Mouse (Mus musculus) liver, embryonic 15.5 days (tissue): ENCODE results near the gene BC049715. TPM values are rescaled to one million over a fixed set of nuclear protein-coding genes. Genes with fewer than 3 reads are reported as not detected.

Experiments
- ATAC-seq: fragments of 200-750 bp; cut with Nextera tagmentation; 2 replicates; pipeline ENCODE4 v1.8.0; 2017; ENCODE audit warnings: moderate number of reproducible peaks, mild to moderate bottlenecking, moderate library complexity; ENCODE audit not compliant: insufficient read depth
- H3K27ac ChIP-seq: fragments of 300-500 bp; sonication (generic); replicated peaks from 2 replicates; pipeline ENCODE4 v1.5.1; 2015; ENCODE audit warnings: mild to moderate bottlenecking, inconsistent platforms
- H3K27me3 ChIP-seq: fragments of 300-500 bp; sonication (generic); 2 replicates; pipeline ENCODE4 v1.6.1; 2015; ENCODE audit warnings: mild to moderate bottlenecking, inconsistent platforms
- H3K36me3 ChIP-seq: fragments of 300-500 bp; sonication (generic); replicated peaks from 2 replicates; pipeline ENCODE4 v1.6.1; 2015; ENCODE audit warnings: moderate library complexity, mild to moderate bottlenecking, inconsistent platforms
- H3K4me1 ChIP-seq: fragments of 300-500 bp; sonication (generic); replicated peaks from 2 replicates; pipeline ENCODE4 v1.6.1; 2015; ENCODE audit warnings: inconsistent platforms
- H3K4me2 ChIP-seq: fragments of 300-500 bp; sonication (generic); 2 replicates; pipeline ENCODE4 v1.6.1; 2015; ENCODE audit warnings: moderate library complexity, mild to moderate bottlenecking, inconsistent platforms
- H3K4me3 ChIP-seq: fragments of 300-500 bp; sonication (generic); replicated peaks from 2 replicates; pipeline ENCODE4 v1.5.1; 2015; ENCODE audit warnings: mild to moderate bottlenecking, inconsistent platforms
- H3K9ac ChIP-seq: fragments of 300-500 bp; sonication (generic); 2 replicates; pipeline ENCODE4 v1.6.1; 2015; ENCODE audit warnings: moderate library complexity, mild to moderate bottlenecking, inconsistent platforms
- H3K9me3 ChIP-seq: fragments of 300-500 bp; sonication (generic); replicated peaks from 2 replicates; pipeline ENCODE4 v1.6.1; 2016; ENCODE audit warnings: inconsistent platforms
- WGBS: fragments of 180-500 bp; shearing (Covaris S2); methylation state at CpG from one replicate; pipeline ENCODE4 v1.1.7; 2015; ENCODE audit warnings: mixed read lengths; ENCODE audit not compliant: insufficient replicate concordance; 5-methylcytosine and 5-hydroxymethylcytosine counted together
- polyA plus RNA-seq: library from polyadenylated mRNA; unstranded; fragments of >200 nt; fragmentation: Nextera tagmentation; extraction: Ambion mirVana; gene quantifications from 2 replicates; pipeline ENCODE4 v1.2.1, GENCODE M21; 2015

BC049715 gene
- polyA plus RNA-seq, 1 experiment from 2014 or later, result 1.0 TPM

DNA sequence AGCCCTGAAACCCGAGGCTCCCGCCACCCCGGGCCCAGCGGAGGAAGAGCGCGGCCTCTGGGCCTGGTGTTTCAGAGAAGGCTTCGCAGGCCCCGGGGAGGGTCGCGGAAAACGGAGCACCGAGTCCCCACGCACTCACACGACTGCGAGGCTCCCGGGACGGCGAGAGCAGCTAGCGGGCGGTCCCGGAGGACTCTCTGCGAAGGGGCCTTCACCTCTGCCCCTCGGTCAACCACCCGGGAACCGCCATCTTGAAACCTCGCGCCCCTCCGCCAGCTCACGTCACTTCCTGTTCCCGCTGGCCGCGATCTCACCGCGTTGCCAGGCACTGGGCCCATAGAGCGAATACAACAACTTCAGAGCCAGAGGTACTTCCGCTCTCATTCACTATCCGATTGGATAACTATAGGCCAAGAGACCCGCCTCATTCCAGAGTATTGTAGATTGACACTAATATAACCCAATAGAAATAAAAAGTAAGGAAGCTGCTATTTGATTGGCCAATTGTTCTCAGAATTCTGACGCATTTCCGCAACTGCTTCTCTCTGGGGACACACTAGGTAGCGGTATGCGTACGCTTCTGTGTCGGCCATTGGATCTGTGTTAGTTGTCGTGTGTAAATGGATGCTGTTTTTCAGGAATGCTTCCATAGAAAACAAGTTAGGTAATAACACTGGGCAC lies 595 bp downstream of the BC049715 start, which contains the start of gene Wbp11:
Wbp11 (minus strand) TSS at position 353 of the 681 bp plus-strand sequence.
- peak within 1 kb of the TSS; percentile 74 for H3K4me2 ChIP-seq
- H3K27ac ChIP-seq, result peak within 1 kb of the TSS; percentile 85
- peaks cover 24% of the 10 kb centered on the region for H3K36me3 ChIP-seq
- peak; percentile 100 for ATAC-seq
- under 1% methylated on average over 45 of the region's 45 CpGs for WGBS
- no peaks in the 10 kb centered on the region for H3K9me3 ChIP-seq
- peak within 1 kb of the TSS; percentile 98 for H3K4me3 ChIP-seq
- peak within 1 kb of the TSS; percentile 99 for H3K9ac ChIP-seq
- H3K27me3 ChIP-seq, result peaks cover 8% of the 10 kb centered on the region; the same call in 1 of the 2 replicates
- peaks cover 18% of the 10 kb centered on the region for H3K4me1 ChIP-seq

- ATAC-seq, result no peak
- peaks cover 21% of the 10 kb centered on the region for H3K36me3 ChIP-seq
- H3K27ac ChIP-seq, result peak overlapping the region; percentile 63
- peak overlapping the region; percentile 71 for H3K4me2 ChIP-seq
- peak overlapping the region; percentile 98 for H3K4me3 ChIP-seq
- no peak overlapping the region; the same call in 1 of the 2 replicates for H3K9ac ChIP-seq
- H3K4me1 ChIP-seq, result peaks cover 18% of the 10 kb centered on the region
- peaks cover 8% of the 10 kb centered on the region; the same call in 1 of the 2 replicates for H3K27me3 ChIP-seq
- H3K9me3 ChIP-seq, result no peaks in the 10 kb centered on the region
- 30% methylated on average over 4 of the region's 4 CpGs for WGBS
These were observed 1.3 kb downstream of the BC049715 start for GRCm38 (mm10) chr6:136828681-136829080.

- H3K9ac ChIP-seq, result no peak overlapping the region
- peaks cover 10% of the 10 kb centered on the region for H3K4me1 ChIP-seq
- H3K4me2 ChIP-seq, result no peak overlapping the region
- H3K36me3 ChIP-seq, result no peaks in the 10 kb centered on the region
- no peak overlapping the region for H3K27ac ChIP-seq
- H3K4me3 ChIP-seq, result no peak overlapping the region
- no peaks in the 10 kb centered on the region for H3K9me3 ChIP-seq
- peaks cover 13% of the 10 kb centered on the region for H3K27me3 ChIP-seq
- ATAC-seq, result no peak
- WGBS, result 29% methylated on average over 5 of the region's 5 CpGs
These were observed 4.3 kb downstream of the BC049715 start for GRCm38 (mm10) chr6:136831712-136832111.

DNA sequence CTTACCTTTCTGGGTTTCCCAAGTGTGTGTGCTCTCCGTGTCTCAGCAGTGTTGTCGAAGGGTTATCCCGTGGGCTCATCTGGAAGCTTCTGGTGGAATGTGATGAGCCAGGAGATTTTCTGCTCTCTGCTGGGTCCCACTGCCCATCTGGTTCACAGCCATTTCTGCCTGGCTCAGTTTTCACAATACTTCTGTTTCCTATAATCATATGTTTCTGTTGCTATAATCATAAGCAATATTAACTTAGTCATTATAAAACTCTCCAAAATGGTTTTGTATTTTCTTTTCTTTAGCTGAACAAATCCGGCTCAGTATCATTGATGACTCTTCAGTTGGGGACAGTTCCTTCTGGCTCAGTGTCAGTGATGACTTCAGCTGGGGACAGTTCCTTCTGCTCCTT lies 7.9 kb downstream of the BC049715 start, which contains the start of gene Smco3:
Smco3 (minus strand) TSS at position 101 of the 400 bp plus-strand sequence.
- Histone ChIP-seq H3K4me3 (no peak within 1 kb of the TSS), H3K36me3 (no peaks in the 10 kb centered on the region), H3K27me3 (peaks cover 13% of the 10 kb centered on the region), H3K4me1 (no peaks in the 10 kb centered on the region), H3K4me2 (no peak within 1 kb of the TSS), H3K27ac (no peak within 1 kb of the TSS), H3K9ac (no peak within 1 kb of the TSS), H3K9me3 (no peaks in the 10 kb centered on the region)
- no peak for ATAC-seq
- WGBS, result 48% methylated on average over 4 of the region's 4 CpGs

DNA sequence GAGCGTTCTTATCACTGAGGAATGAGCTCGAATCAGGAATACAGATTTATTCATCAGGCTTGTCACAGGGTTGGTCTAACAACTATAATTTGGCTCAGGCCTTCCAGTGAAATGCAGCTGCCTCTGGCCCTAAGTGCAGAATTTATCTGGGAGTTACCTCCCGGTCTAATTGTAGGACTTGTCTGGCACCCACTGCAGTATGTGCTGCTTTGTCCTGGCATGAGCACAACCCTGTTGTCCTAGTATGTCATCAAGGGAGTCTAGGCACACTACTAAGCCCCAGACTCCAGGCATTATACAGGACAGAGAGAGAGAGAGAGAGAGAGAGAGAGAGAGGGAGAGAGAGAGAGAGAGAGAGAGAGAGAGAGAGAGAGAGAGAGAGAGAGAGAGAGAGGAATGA lies 9.9 kb downstream of the BC049715 start:
- Histone ChIP-seq H3K36me3 (no peaks in the 10 kb centered on the region), H3K4me3 (no peak overlapping the region), H3K4me1 (no peaks in the 10 kb centered on the region), H3K9me3 (no peaks in the 10 kb centered on the region), H3K27ac (no peak overlapping the region), H3K4me2 (no peak overlapping the region), H3K27me3 (peaks cover 5% of the 10 kb centered on the region), H3K9ac (no peak overlapping the region)
- WGBS, result 48% methylated on average over 3 of the region's 3 CpGs
- no peak for ATAC-seq

DNA sequence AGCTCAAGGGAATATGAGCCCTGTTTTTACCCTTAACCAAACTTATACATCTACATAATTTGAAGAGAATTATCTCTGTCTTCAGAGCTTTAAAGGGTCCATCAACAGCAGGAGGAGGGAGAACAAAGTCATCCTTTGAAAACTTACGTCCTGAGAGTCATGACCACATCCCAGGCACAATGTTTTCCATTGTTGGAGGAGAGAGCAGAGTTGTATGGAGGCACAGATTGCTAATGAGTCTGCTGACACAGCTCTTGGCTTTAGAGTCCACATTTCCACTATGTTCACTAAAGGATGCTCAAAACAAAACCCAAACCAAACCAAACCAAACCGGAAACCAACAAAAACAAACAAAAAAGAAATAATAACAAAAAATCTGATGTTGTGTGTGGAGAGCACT lies 17.5 kb downstream of the BC049715 start:
- H3K4me3 ChIP-seq, result no peak overlapping the region
- 86% methylated on average over 2 of the region's 2 CpGs for WGBS
- H3K27ac ChIP-seq, result no peak overlapping the region
- no peaks in the 10 kb centered on the region for H3K9me3 ChIP-seq
- H3K4me2 ChIP-seq, result no peak overlapping the region
- peaks cover 30% of the 10 kb centered on the region for H3K4me1 ChIP-seq
- H3K9ac ChIP-seq, result no peak overlapping the region
- no peaks in the 10 kb centered on the region; the same call in 1 of the 2 replicates for H3K27me3 ChIP-seq
- ATAC-seq, result no peak
- peaks cover 49% of the 10 kb centered on the region for H3K36me3 ChIP-seq

DNA sequence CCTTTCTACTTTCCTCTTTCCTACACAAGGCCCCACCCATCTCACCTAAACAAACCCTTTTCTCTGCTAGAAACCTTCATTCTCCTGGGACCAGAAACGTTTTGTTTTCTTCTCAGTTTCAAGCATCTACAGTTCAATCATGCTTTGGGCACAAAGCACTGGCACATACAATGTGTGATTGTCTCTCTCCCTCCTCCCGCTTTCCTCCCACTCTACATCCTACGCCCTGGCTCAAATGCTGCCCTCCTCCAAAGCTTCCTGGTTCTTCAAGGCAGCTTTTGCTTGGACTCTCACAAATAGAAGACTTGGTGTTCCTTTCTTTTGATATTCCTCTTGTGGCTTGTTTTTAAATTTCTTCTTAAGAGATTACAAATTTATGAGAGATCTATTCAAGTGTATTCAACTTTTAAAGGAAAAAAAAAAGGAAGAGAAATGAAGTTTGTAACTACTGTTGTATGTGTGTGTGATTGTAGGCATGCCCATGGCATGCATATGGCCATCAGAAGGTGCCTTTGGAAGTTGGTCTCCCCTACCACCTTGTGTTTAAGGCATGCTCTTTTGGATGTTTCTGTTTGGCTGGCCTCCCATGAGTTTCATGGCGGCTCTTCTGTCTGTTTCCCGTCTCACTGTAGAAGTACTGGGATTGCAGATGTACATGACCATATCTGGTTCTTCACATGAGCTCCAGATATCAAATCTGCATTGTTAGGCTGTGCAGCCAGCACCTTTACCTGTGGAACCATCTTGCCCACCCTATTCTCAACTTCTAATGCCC lies 18.5 kb downstream of the BC049715 start:
- H3K27me3 ChIP-seq, result no peaks in the 10 kb centered on the region
- H3K4me2 ChIP-seq, result no peak overlapping the region
- 76% methylated on average over 5 of the region's 5 CpGs for WGBS
- no peak overlapping the region for H3K4me3 ChIP-seq
- H3K9ac ChIP-seq, result no peak overlapping the region
- H3K27ac ChIP-seq, result no peak overlapping the region
- H3K36me3 ChIP-seq, result peaks cover 59% of the 10 kb centered on the region
- ATAC-seq, result no peak
- peaks cover 40% of the 10 kb centered on the region for H3K4me1 ChIP-seq
- H3K9me3 ChIP-seq, result no peaks in the 10 kb centered on the region

- H3K27ac ChIP-seq, result no peak overlapping the region
- WGBS, result 88% methylated on average over 3 of the region's 3 CpGs
- peaks cover 72% of the 10 kb centered on the region for H3K36me3 ChIP-seq
- no peak for ATAC-seq
- peaks cover 45% of the 10 kb centered on the region for H3K4me1 ChIP-seq
- no peak overlapping the region for H3K9ac ChIP-seq
- 0 out of 2 replicates have a peak overlapping the region, but pooled peaks have one; percentile 50 for H3K4me2 ChIP-seq
- no peaks in the 10 kb centered on the region for H3K27me3 ChIP-seq
- no peaks in the 10 kb centered on the region for H3K9me3 ChIP-seq
- no peak overlapping the region for H3K4me3 ChIP-seq
These were observed 19.8 kb downstream of the BC049715 start for GRCm38 (mm10) chr6:136847267-136847666.

GRCm38 (mm10) chr6:136847790-136848189 lies 20.4 kb downstream of the BC049715 start:
- H3K4me1 ChIP-seq, result peaks cover 50% of the 10 kb centered on the region
- H3K4me2 ChIP-seq, result peak overlapping the region; percentile 50
- WGBS, result 2% methylated on average over 2 of the region's 2 CpGs
- H3K36me3 ChIP-seq, result peaks cover 77% of the 10 kb centered on the region
- H3K9ac ChIP-seq, result peak overlapping the region; percentile 2; the same call in 1 of the 2 replicates
- peak overlapping the region; percentile 81 for H3K27ac ChIP-seq
- ATAC-seq, result peak; percentile 70
- H3K9me3 ChIP-seq, result no peaks in the 10 kb centered on the region
- peak overlapping the region; percentile 22 for H3K4me3 ChIP-seq
- no peaks in the 10 kb centered on the region for H3K27me3 ChIP-seq

DNA sequence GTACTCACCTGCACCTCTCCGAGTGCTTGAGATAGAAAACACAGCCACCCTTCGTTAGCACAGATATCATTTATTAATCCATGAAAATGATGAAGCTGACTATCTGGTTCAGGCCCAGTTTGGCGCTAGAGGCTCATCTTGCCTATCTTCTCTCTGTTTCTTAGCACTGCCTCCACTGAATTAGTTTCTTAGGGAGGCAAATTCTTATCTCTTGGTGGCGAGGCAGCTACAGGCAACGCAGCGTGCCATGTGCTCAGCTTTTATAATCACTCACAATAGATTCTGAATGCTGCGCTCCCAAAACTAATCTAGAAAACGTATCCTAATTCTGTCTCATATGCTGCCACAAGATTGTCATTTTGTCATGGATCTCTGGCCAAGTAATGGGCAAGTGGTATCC lies 21.0 kb downstream of the BC049715 start:
- WGBS, result 23% methylated on average over 8 of the region's 8 CpGs
- ATAC-seq, result peak; percentile 64
- H3K36me3 ChIP-seq, result peaks cover 83% of the 10 kb centered on the region
- no peaks in the 10 kb centered on the region for H3K9me3 ChIP-seq
- peak overlapping the region; percentile 81 for H3K27ac ChIP-seq
- H3K4me1 ChIP-seq, result peaks cover 56% of the 10 kb centered on the region
- H3K27me3 ChIP-seq, result no peaks in the 10 kb centered on the region
- H3K9ac ChIP-seq, result peak overlapping the region; percentile 34; the same call in 1 of the 2 replicates
- peak overlapping the region; percentile 22 for H3K4me3 ChIP-seq
- peak overlapping the region; percentile 50 for H3K4me2 ChIP-seq

DNA sequence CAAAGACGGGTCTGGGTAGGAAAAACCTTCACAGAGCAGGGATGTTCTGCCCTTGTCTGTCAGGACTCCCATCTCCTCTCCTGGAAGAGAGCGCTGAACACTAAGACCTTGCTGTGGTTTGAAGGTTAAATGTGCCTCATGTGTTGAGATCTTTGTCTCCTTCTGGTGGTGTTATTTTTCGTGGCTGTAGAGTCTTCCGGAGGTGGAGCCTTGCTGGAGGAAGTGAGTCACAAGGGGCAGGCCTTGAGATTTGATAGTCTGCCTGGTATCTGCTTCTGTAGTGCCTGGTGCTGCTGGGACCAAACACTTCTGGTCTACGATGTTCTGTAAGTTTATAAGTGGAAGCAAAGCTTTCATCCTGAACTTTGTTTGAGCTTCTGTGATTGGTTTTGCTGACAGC lies 21.5 kb downstream of the BC049715 start:
- 0 out of 2 replicates have a peak, but pooled peaks have one; percentile 17 for ATAC-seq
- 69% methylated on average over 5 of the region's 5 CpGs for WGBS
- H3K4me1 ChIP-seq, result peaks cover 61% of the 10 kb centered on the region
- no peaks in the 10 kb centered on the region for H3K9me3 ChIP-seq
- H3K4me3 ChIP-seq, result peak overlapping the region; percentile 22
- no peaks in the 10 kb centered on the region for H3K27me3 ChIP-seq
- H3K36me3 ChIP-seq, result peaks cover 89% of the 10 kb centered on the region
- peak overlapping the region; percentile 81 for H3K27ac ChIP-seq
- H3K4me2 ChIP-seq, result peak overlapping the region; percentile 50
- 0 out of 2 replicates have a peak overlapping the region, but pooled peaks have one; percentile 34 for H3K9ac ChIP-seq
